Mouse (Mus musculus) forebrain, embryonic 11.5 days (tissue): ENCODE measurements around the gene Cdca8. TPM values are rescaled to one million over a fixed set of nuclear protein-coding genes. Genes with fewer than 3 reads are reported as not detected.

Experiments used
- ATAC-seq: fragments of 200-750 bp; cut with Nextera tagmentation; replicated peaks from 2 replicates; pipeline ENCODE4 v1.8.0; 2017; ENCODE audit warnings: moderate TSS enrichment; ENCODE audit not compliant: low FRiP score
- DNase-seq: peaks from one replicate; pipeline ENCODE4 v3.0.0-alpha.2; 2017; ENCODE audit warnings: low spot score
- H3K27ac ChIP-seq: fragments of 300-500 bp; sonication (generic); 2 replicates; pipeline ENCODE4 v1.5.1; 2014; ENCODE audit warnings: low read depth, low read length
- H3K27me3 ChIP-seq: fragments of 300-500 bp; sonication (generic); 2 replicates; pipeline ENCODE4 v1.6.1; 2014; ENCODE audit warnings: mild to moderate bottlenecking, low read length, mixed read lengths; ENCODE audit not compliant: control insufficient read depth, insufficient read depth
- H3K36me3 ChIP-seq: fragments of 300-500 bp; sonication (generic); 2 replicates; pipeline ENCODE4 v1.6.1; 2014; ENCODE audit warnings: mild to moderate bottlenecking, low read length, moderate library complexity, mixed read lengths; ENCODE audit not compliant: control insufficient read depth, insufficient read depth
- H3K4me1 ChIP-seq: fragments of 300-500 bp; sonication (generic); replicated peaks from 2 replicates; pipeline ENCODE4 v1.6.1; 2014; ENCODE audit warnings: low read length, mixed read lengths; ENCODE audit not compliant: control insufficient read depth, insufficient read depth
- H3K4me2 ChIP-seq: fragments of 300-500 bp; sonication (generic); 2 replicates; pipeline ENCODE4 v1.6.1; 2014; ENCODE audit warnings: low read depth, mild to moderate bottlenecking, low read length, moderate library complexity, mixed read lengths; ENCODE audit not compliant: severe bottlenecking
- H3K4me3 ChIP-seq: fragments of 300-500 bp; sonication (generic); 2 replicates; pipeline ENCODE4 v1.5.1; 2014; ENCODE audit warnings: low read depth, low read length
- H3K9ac ChIP-seq: fragments of 300-500 bp; sonication (generic); 2 replicates; pipeline ENCODE4 v1.6.1; 2014; ENCODE audit warnings: low read length
- H3K9me3 ChIP-seq: fragments of 300-500 bp; sonication (generic); 2 replicates; pipeline ENCODE4 v1.6.1; 2016; ENCODE audit warnings: low read length, mixed read lengths; ENCODE audit not compliant: control insufficient read depth
- WGBS: fragments of 180-500 bp; shearing (Covaris S2); extraction: QIAGEN DNeasy Blood & Tissue Kit; methylation state at CpG from one replicate; pipeline ENCODE4 v1.1.7; 2014; 5-methylcytosine and 5-hydroxymethylcytosine counted together
- polyA plus RNA-seq: library from polyadenylated mRNA; unstranded; fragments of >200 nt; fragmentation: Nextera tagmentation; extraction: Ambion mirVana; gene quantifications from 2 replicates; pipeline ENCODE4 v1.2.1, GENCODE M21; 2014

Gene Cdca8
- polyA plus RNA-seq, 1 experiment from 2014 or later, result 284 TPM

DNA sequence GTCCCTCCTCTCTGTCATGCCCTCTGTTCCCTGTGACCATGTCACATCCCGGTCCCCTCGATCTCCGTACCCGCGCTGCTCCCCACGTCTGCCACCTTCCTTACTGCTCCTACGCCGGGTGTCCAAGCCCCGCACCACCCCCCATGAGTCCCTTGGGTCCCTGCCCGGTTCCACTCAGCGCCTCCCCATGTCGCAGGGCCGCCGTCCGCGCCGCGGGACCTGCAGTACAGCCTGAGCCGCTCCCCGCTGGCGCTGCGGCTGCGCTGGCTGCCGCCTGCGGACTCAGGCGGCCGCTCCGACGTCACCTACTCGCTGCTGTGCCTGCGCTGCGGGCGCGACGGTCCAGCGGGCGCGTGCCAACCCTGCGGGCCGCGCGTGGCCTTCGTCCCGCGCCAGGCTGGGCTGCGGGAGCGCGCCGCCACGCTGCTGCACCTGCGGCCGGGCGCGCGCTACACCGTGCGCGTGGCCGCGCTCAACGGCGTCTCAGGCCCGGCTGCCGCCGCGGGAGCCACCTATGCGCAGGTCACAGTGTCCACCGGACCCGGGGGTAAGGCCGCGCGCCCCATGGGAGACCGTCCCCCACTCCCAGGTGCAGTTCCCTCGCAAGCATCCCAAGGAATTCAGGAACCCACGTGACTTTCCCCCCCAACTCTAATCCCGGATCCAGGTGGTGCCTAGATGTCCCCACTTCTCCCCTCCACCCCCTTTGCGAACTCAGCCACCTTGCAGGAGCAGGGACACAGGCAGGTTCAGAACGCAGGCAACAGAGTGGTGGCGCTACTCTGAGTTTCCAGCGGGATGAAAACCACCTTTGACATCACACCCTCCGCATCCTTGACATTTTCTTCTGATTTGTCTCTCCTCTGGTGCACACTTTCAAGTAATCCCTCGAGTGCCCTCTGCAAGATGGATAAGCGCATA, 44.3 kb downstream of the Cdca8 start:
- peak overlapping the region; percentile 43 for H3K4me3 ChIP-seq
- no peaks in the 10 kb centered on the region for H3K9me3 ChIP-seq
- peak overlapping the region; percentile 75 for H3K4me2 ChIP-seq
- peaks cover 34% of the 10 kb centered on the region for H3K27me3 ChIP-seq
- peak overlapping the region; percentile 29 for H3K9ac ChIP-seq
- WGBS, result 1% methylated on average over 82 of the region's 83 CpGs
- peak; percentile 65 for DNase-seq
- peaks cover 14% of the 10 kb centered on the region for H3K4me1 ChIP-seq
- H3K36me3 ChIP-seq, result no peaks in the 10 kb centered on the region
- H3K27ac ChIP-seq, result no peak overlapping the region
- no peak for ATAC-seq

DNA sequence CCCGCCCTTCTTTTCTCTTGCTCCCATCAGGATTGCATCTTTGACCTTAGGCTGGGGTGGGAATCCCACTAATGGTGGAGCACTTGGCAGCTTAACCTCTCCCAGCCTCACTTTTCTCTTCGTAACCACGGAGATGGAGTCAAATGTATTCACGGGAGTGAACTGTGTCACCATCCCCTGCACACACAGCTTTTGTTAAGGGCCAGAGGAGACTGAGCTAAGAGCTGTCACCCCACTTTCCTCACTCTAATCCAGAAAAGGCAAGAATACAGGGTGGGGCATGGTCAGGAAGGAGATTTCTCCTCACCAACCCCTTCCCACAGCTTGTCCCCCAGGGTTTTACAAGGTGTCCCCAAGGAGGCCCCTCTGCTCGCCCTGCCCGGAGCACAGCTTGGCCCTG, 45.3 kb downstream of the Cdca8 start:
- no peak for ATAC-seq
- H3K4me2 ChIP-seq, result no peak overlapping the region
- H3K9me3 ChIP-seq, result no peaks in the 10 kb centered on the region
- WGBS, result 30% methylated on average over 6 of the region's 6 CpGs
- DNase-seq, result peak; percentile 48
- H3K9ac ChIP-seq, result no peak overlapping the region
- no peak overlapping the region for H3K4me3 ChIP-seq
- no peaks in the 10 kb centered on the region for H3K36me3 ChIP-seq
- H3K4me1 ChIP-seq, result peaks cover 10% of the 10 kb centered on the region
- no peak overlapping the region for H3K27ac ChIP-seq
- peaks cover 34% of the 10 kb centered on the region for H3K27me3 ChIP-seq

DNA sequence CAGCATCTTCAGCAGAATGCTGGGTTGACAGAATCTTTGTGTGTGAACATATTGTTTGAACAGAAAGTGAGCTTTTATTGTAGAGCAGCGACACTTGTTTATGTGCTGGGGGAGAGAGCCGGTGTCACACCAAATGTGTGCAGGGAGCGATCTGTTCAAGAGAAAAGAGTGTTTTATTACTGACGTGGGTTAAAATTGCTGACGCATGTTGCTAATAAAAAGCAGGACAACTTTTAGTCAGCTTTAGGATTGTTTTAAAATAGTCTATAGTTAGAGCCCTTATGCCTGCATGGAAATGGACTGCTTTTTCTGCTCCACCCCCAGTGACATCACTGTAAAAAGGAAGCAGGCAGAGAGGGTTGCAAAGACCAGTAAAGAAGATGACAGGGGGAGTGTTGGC, 48.3 kb downstream of the Cdca8 start:
- no peak for ATAC-seq
- Histone ChIP-seq H3K4me1 (peaks cover 5% of the 10 kb centered on the region; the same call in 1 of the 2 replicates), H3K9ac (no peak overlapping the region), H3K4me3 (no peak overlapping the region), H3K36me3 (no peaks in the 10 kb centered on the region), H3K27me3 (peaks cover 31% of the 10 kb centered on the region), H3K27ac (no peak overlapping the region), H3K4me2 (no peak overlapping the region), H3K9me3 (no peaks in the 10 kb centered on the region)
- DNase-seq, result no peak
- WGBS, result 80% methylated on average over 5 of the region's 5 CpGs

DNA sequence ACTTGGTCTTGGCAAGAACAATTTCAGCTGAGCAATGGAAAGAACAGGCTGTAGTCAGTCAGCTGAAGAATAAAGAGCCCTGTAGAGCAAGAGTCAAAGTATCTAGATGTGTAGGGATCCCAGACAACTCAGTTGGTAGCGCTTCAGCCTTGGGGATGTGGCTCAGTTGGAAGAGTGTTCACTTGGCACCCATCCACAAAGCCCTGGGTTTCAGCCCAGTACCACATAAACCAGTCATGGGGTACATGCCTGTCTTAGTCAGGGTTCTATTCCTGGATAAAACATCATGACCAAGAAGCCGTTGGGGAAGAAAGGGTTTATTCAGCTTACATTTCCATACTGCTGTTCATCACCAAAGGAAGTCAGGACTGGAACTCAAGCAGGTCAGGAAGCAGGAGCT, 49.2 kb downstream of the Cdca8 start:
- WGBS, result 89% methylated on average over 2 of the region's 2 CpGs
- DNase-seq, result no peak
- peaks cover 22% of the 10 kb centered on the region for H3K27me3 ChIP-seq

DNA sequence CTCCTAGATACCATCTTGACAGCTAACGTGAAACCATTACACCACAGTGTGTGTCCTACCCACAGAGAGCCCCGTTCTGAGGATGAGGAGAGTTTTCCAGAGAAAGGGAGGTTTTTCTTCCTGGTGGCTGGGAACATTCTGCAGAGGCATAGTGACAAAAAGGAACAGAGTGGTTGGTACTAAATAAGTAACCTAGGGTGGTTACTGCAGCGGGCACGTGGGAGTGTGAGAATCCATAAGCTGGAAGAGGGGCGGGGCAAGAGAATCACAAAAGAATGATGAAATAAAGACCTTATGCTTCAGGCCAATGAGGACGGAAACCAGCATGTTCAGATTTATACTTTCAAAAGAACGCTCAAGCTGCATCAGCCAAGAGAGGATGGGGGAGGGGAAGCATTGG, 50.4 kb downstream of the Cdca8 start:
- H3K4me2 ChIP-seq, result no peak overlapping the region
- H3K4me1 ChIP-seq, result no peaks in the 10 kb centered on the region
- ATAC-seq (no peak), DNase-seq (no peak)
- no peak overlapping the region for H3K4me3 ChIP-seq
- no peaks in the 10 kb centered on the region for H3K36me3 ChIP-seq
- peaks cover 16% of the 10 kb centered on the region for H3K27me3 ChIP-seq
- no peaks in the 10 kb centered on the region for H3K9me3 ChIP-seq
- H3K27ac ChIP-seq, result no peak overlapping the region
- WGBS, result 70% methylated on average over 7 of the region's 7 CpGs
- H3K9ac ChIP-seq, result no peak overlapping the region

More for the DNA sequence above, 49.2 kb downstream of the Cdca8 start:
- Histone ChIP-seq H3K9ac (no peak overlapping the region), H3K36me3 (no peaks in the 10 kb centered on the region), H3K4me3 (no peak overlapping the region), H3K4me1 (peaks cover 5% of the 10 kb centered on the region; the same call in 1 of the 2 replicates), H3K9me3 (no peaks in the 10 kb centered on the region), H3K27ac (no peak overlapping the region), H3K4me2 (no peak overlapping the region)
- ATAC-seq, result no peak

DNA sequence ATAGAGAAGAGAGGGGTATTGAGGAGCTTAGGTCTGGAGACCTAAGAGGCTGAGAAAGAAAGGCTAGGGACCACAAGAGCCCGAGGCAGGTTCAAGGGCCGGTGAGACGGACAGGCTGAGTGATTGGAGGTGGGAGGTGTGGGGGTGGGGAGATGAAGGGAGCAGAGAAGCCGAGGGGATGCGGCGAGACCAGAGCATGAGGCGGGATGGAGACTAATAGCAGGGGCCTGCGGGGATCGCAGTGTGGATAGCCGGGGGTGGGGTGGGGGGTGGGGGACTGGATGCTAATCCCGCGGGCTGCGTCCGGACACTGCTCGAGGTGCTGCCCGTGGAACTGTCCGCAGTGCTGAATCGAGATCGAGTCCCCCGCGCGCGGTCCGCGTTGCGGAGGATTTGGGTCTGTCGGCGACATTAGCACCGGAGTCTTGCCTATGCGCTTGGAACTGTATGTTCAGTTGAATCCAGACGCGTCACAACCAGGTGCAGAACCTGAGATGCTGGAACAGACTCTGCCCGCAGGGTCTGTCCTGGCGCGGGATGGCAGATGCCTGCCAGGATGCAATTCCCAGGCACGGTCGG, 56.9 kb downstream of the Cdca8 start:
- WGBS, result 0% methylated on average over 37 of the region's 37 CpGs
- Histone ChIP-seq H3K4me3 (peak overlapping the region; percentile 46), H3K9me3 (no peaks in the 10 kb centered on the region), H3K27me3 (peaks cover 22% of the 10 kb centered on the region), H3K36me3 (no peaks in the 10 kb centered on the region), H3K4me2 (peak overlapping the region; percentile 75), H3K4me1 (peaks cover 11% of the 10 kb centered on the region; the same call in 1 of the 2 replicates), H3K27ac (no peak overlapping the region), H3K9ac (no peak overlapping the region)
- DNase-seq (peak; percentile 80), ATAC-seq (peak; percentile 13; the same call in 1 of the 2 replicates)

DNA sequence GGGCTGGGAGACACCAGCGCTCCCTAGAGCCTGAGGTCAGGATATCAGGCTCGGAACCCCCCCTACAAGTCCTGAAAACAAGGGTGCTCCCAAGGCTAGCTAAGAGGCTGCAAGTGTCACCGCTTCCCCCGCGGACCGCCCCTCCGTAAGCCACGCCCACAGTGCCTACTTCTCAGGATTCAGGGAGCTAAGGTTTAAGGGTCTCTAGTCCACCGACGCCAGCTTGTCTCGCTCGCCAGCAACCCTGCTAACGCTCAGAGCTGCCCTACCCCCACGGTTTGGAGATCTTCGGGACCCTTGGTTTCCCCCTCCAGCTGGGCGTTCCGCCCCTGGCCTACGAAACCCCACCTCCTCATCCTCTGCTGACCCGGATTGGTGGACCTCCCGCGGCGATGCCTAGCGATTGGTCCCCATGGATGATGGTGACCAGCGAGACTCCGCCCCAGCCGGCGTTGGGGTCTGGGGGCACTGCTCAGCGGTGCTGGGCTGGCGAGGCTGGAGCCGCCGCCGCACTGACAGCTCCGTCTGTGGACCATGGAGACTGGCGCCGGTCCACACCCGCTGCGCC, 57.7 kb downstream of the Cdca8 start:
- H3K36me3 ChIP-seq, result no peaks in the 10 kb centered on the region
- DNase-seq (peak; percentile 95), ATAC-seq (peak; percentile 98)
- peak overlapping the region; percentile 33; the same call in 1 of the 2 replicates for H3K9ac ChIP-seq
- under 1% methylated on average over 37 of the region's 37 CpGs for WGBS
- H3K27me3 ChIP-seq, result peaks cover 22% of the 10 kb centered on the region
- H3K4me2 ChIP-seq, result peak overlapping the region; percentile 75
- peak overlapping the region; percentile 46 for H3K4me3 ChIP-seq
- H3K4me1 ChIP-seq, result peaks cover 11% of the 10 kb centered on the region; the same call in 1 of the 2 replicates
- H3K9me3 ChIP-seq, result no peaks in the 10 kb centered on the region
- no peak overlapping the region for H3K27ac ChIP-seq

DNA sequence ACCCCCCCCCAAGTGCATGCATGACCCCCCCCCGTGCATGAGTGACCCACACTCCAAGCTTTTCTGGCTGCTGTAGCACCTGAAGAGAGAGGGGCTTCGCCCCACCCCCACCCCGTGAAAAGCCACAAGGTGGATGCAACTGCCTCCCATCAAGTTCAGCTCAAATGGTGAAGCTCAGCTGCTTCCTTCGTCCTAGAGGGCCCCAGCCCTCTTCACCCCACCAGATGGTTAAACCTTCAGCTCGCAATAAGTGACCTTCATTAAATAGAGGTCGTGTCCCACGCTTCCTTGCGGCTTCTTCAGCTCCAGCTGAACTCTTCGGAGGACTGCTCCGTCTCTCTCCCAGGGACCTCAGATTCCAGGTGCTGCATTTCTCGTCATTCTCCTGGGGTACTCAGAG, 58.5 kb downstream of the Cdca8 start, which contains the start of gene Epha10:
TSS of gene Epha10 (plus strand) at position 301 of the 400 bp plus-strand sequence.
- Histone ChIP-seq H3K4me3 (peak within 1 kb of the TSS; percentile 46), H3K4me1 (peaks cover 11% of the 10 kb centered on the region; the same call in 1 of the 2 replicates), H3K27me3 (peaks cover 22% of the 10 kb centered on the region), H3K9me3 (no peaks in the 10 kb centered on the region), H3K36me3 (no peaks in the 10 kb centered on the region), H3K27ac (no peak within 1 kb of the TSS), H3K9ac (peak within 1 kb of the TSS; percentile 33; the same call in 1 of the 2 replicates), H3K4me2 (peak within 1 kb of the TSS; percentile 75)
- ATAC-seq (no peak), DNase-seq (no peak)
- 4% methylated on average over 11 of the region's 11 CpGs for WGBS
